Mouse (Mus musculus): ENCODE measurements around the gene Zfc3h1. TPM values are rescaled to one million over a fixed set of nuclear protein-coding genes. Genes with fewer than 3 reads are reported as not detected.

Zfc3h1 gene
- total and polyA plus RNA-seq, 3 experiments: 13.3 to 13.7 (median 13.3) TPM

DNA sequence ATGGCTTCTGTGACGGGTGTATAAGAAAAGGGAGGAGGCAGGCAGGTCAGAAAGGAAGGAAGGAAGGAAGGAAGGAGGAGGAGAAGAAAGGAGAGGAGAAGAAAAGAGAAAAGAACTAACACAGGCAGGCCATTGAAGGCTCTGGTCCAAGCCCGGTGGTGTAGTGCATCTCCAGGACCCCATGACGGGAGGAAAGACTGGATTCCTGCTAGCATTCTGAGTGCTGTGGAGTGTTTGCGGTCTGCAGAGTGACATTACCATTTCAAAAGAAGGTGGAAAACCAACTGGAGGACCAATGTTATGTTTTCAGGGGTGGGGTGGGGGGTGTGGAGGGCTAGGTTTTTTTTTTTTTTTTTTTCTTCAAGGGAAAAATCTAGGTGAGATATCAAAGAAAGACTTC lies 37.2 kb downstream of the Zfc3h1 start:
- DNase-seq: no peak
- Histone ChIP-seq H3K4me1 (ENCODE audit: control insufficient read depth, insufficient read depth, low read length) (no peaks in the 10 kb centered on the region), H3K27me3 (ENCODE audit: control insufficient read depth, insufficient read depth, low read length) (no peaks in the 10 kb centered on the region), H3K79me2 (replicated peaks; ENCODE audit: control insufficient read depth, insufficient read depth, low read length) (no peaks in the 10 kb centered on the region), H3K27ac (no peak overlapping the region), H3K9ac (ENCODE audit: low read depth, low read length) (no peak overlapping the region), H3K36me3 (ENCODE audit: control insufficient read depth, insufficient read depth, low read length) (peaks cover 9% of the 10 kb centered on the region), H3K4me3 (no peak overlapping the region)
- WGBS: 85% methylated on average over 4 of the region's 4 CpGs
- intact Hi-C loops (cut with DNase I): no loop called here
- TF ChIP-seq CTCF (IDR thresholded peaks at IDR 0.05) (no peak), EP300 (IDR thresholded peaks at IDR 0.05; ENCODE audit: insufficient read depth, low read depth, low read length) (no peak), POLR2A (IDR thresholded peaks at IDR 0.05; ENCODE audit: insufficient read depth, low read depth, low read length) (no peak)

DNA sequence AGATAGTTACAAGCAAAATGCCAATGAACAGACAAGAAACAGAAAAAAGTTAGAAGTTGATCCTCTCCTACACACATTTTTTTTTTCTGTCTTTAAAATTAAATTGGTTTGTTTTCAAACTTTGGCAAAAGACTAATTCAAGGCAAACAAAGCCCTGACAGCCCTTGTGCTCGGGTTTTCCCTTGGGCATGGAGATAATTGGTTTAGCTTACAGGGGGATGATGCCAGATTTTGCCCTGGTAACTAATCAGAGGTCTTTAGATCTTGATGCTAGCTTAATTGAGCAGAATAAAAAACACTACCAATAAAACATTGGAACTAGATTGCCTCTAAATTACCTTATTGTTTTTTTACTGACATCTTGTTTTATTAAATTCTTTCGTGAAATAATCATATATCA lies 40.6 kb downstream of the Zfc3h1 start:
- H3K27ac ChIP-seq: no peak overlapping the region
- TF ChIP-seq EP300 (IDR thresholded peaks at IDR 0.05; ENCODE audit: insufficient read depth, low read depth, low read length): no peak
- no peak for TF ChIP-seq POLR2A (IDR thresholded peaks at IDR 0.05; ENCODE audit: insufficient read depth, low read depth, low read length)
- no peak for TF ChIP-seq CTCF (IDR thresholded peaks at IDR 0.05)
- intact Hi-C loops (cut with DNase I): no loop called here
- no peaks in the 10 kb centered on the region for H3K27me3 ChIP-seq (ENCODE audit: control insufficient read depth, insufficient read depth, low read length)
- peaks cover 4% of the 10 kb centered on the region for H3K36me3 ChIP-seq (ENCODE audit: control insufficient read depth, insufficient read depth, low read length)
- DNase-seq: no peak
- H3K4me1 ChIP-seq (ENCODE audit: control insufficient read depth, insufficient read depth, low read length): no peaks in the 10 kb centered on the region
- 77% methylated on average over 2 of the region's 2 CpGs for WGBS
- H3K4me3 ChIP-seq: no peak overlapping the region
- no peaks in the 10 kb centered on the region for H3K79me2 ChIP-seq (replicated peaks; ENCODE audit: control insufficient read depth, insufficient read depth, low read length)
- no peak overlapping the region for H3K9ac ChIP-seq (ENCODE audit: low read depth, low read length)

DNA sequence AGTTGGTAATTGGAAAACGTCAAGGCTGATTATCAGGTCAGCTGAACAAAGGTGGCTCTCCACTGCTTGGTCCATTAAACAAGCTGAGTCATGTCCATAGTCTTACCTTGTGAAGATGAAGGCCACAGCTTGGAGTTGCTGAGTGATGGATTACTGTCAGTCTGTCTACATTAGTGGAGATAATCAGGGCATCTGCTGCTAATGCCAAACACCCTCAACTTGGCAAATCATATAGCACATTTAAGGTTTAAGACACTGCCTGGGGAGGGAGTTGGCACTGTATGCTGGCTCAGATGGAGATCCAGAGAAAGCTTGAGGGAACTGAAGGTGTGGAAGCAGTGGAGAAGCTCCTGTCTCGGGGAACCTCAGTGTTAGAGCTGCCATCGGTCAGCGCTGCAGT lies 52.5 kb downstream of the Zfc3h1 start:
- no peak overlapping the region for H3K9ac ChIP-seq (ENCODE audit: low read depth, low read length)
- 89% methylated on average over 4 of the region's 4 CpGs for WGBS
- H3K79me2 ChIP-seq (replicated peaks; ENCODE audit: control insufficient read depth, insufficient read depth, low read length): no peaks in the 10 kb centered on the region
- H3K27ac ChIP-seq: no peak overlapping the region
- no peak for DNase-seq
- H3K27me3 ChIP-seq (ENCODE audit: control insufficient read depth, insufficient read depth, low read length): no peaks in the 10 kb centered on the region
- TF ChIP-seq POLR2A (IDR thresholded peaks at IDR 0.05; ENCODE audit: insufficient read depth, low read depth, low read length): no peak
- TF ChIP-seq CTCF (IDR thresholded peaks at IDR 0.05): no peak
- no peak for TF ChIP-seq EP300 (IDR thresholded peaks at IDR 0.05; ENCODE audit: insufficient read depth, low read depth, low read length)
- intact Hi-C loops (cut with DNase I): no loop called here
- H3K4me1 ChIP-seq (ENCODE audit: control insufficient read depth, insufficient read depth, low read length): no peaks in the 10 kb centered on the region
- H3K4me3 ChIP-seq: no peak overlapping the region
- H3K36me3 ChIP-seq (ENCODE audit: control insufficient read depth, insufficient read depth, low read length): no peaks in the 10 kb centered on the region; the same call in 1 of the 2 replicates

DNA sequence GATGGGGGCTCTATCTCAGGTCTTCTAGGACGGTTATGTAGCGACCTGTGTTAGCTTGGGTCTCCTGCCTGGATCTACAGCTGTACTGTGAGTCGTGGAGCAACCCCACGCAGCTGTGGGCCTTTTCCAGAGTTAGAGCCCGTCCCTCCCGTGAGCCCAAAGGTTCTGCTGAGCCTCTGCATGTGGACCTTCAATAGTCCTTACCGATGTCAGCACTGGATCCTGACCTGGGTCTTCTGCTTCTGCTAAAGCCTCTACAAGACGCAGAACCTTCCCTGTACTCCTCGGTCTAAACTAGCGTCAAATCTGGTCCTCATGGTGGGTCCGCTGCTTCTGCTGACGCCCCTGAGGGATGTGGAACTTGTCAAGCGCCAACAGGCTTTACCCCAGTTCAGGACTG lies 63.9 kb downstream of the Zfc3h1 start:
- TF ChIP-seq EP300 (IDR thresholded peaks at IDR 0.05; ENCODE audit: insufficient read depth, low read depth, low read length) (no peak), POLR2A (IDR thresholded peaks at IDR 0.05; ENCODE audit: insufficient read depth, low read depth, low read length) (no peak), CTCF (IDR thresholded peaks at IDR 0.05) (no peak)
- Histone ChIP-seq H3K27ac (no peak overlapping the region), H3K4me1 (ENCODE audit: control insufficient read depth, insufficient read depth, low read length) (no peaks in the 10 kb centered on the region), H3K36me3 (ENCODE audit: control insufficient read depth, insufficient read depth, low read length) (no peaks in the 10 kb centered on the region), H3K27me3 (ENCODE audit: control insufficient read depth, insufficient read depth, low read length) (no peaks in the 10 kb centered on the region), H3K9ac (ENCODE audit: low read depth, low read length) (no peak overlapping the region), H3K79me2 (replicated peaks; ENCODE audit: control insufficient read depth, insufficient read depth, low read length) (no peaks in the 10 kb centered on the region), H3K4me3 (no peak overlapping the region)
- 86% methylated on average over 13 of the region's 13 CpGs for WGBS
- no peak for DNase-seq
- intact Hi-C loops (cut with DNase I): no loop called here

DNA sequence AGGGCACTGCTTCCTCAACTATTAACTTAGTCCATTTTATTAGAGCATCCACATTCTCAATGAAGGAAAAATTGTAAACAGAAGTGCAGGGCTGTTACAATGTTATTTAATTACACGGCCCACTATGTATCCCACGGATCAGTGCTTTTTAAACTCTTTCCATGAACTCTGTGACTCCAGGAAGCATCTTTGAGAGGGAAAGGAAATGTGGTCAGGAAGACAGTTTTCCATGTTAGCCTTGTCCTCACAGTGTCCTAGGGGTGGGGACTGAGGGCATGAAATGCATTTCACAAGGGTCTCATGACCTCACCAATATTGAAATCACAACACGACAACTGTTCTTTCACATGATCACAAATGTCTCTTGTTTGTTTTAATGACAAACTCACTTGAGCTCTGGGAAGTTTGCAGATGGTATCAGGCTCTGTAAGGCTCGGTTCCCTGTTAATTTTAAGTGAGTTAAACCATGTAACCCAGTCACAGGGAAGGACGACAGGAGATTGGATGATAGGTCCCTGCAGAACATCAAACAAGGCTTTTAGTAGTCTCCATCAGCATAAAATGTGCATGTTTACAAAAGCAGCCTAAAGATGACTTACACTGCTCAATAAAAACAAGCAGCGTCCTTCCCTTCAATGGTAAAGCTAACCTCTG lies 72.7 kb downstream of the Zfc3h1 start:
- Histone ChIP-seq H3K9ac (ENCODE audit: low read depth, low read length) (no peak overlapping the region), H3K4me3 (no peak overlapping the region), H3K36me3 (ENCODE audit: control insufficient read depth, insufficient read depth, low read length) (no peaks in the 10 kb centered on the region), H3K27ac (no peak overlapping the region), H3K27me3 (ENCODE audit: control insufficient read depth, insufficient read depth, low read length) (no peaks in the 10 kb centered on the region), H3K4me1 (ENCODE audit: control insufficient read depth, insufficient read depth, low read length) (no peaks in the 10 kb centered on the region), H3K79me2 (replicated peaks; ENCODE audit: control insufficient read depth, insufficient read depth, low read length) (no peaks in the 10 kb centered on the region)
- 38% methylated on average over 6 of the region's 6 CpGs for WGBS
- intact Hi-C loops (cut with DNase I): no loop called here
- DNase-seq: no peak
- TF ChIP-seq EP300 (IDR thresholded peaks at IDR 0.05; ENCODE audit: insufficient read depth, low read depth, low read length): no peak
- no peak for TF ChIP-seq POLR2A (IDR thresholded peaks at IDR 0.05; ENCODE audit: insufficient read depth, low read depth, low read length)
- no peak for TF ChIP-seq CTCF (IDR thresholded peaks at IDR 0.05)

DNA sequence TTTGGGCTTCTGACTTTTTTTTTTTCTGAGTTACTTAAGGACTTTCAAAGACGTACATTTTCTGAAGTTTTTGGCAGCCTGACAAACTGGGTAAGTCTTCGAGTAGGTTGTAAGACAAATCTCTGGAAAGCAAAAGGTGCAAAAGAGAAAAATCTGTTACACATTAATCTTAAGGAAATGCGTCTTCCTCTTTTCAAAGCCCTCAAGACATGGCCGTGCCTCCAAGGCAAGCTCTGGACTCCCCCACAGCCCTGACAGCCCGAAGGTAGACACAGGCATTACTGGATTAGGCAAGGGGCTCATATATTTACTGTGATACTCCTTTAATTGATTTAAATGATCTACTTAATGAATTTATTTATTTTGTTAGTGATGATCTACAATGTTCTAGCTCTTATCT lies 77.9 kb downstream of the Zfc3h1 start:
- TF ChIP-seq CTCF (IDR thresholded peaks at IDR 0.05) (no peak), EP300 (IDR thresholded peaks at IDR 0.05; ENCODE audit: insufficient read depth, low read depth, low read length) (no peak), POLR2A (IDR thresholded peaks at IDR 0.05; ENCODE audit: insufficient read depth, low read depth, low read length) (no peak)
- Histone ChIP-seq H3K9ac (ENCODE audit: low read depth, low read length) (no peak overlapping the region), H3K4me1 (ENCODE audit: control insufficient read depth, insufficient read depth, low read length) (no peaks in the 10 kb centered on the region), H3K27me3 (ENCODE audit: control insufficient read depth, insufficient read depth, low read length) (no peaks in the 10 kb centered on the region), H3K79me2 (replicated peaks; ENCODE audit: control insufficient read depth, insufficient read depth, low read length) (no peaks in the 10 kb centered on the region), H3K36me3 (ENCODE audit: control insufficient read depth, insufficient read depth, low read length) (no peaks in the 10 kb centered on the region), H3K4me3 (no peak overlapping the region), H3K27ac (no peak overlapping the region)
- intact Hi-C loops (cut with DNase I): no loop called here
- 39% methylated on average over 5 of the region's 5 CpGs for WGBS
- no peak for DNase-seq
